Mouse (Mus musculus) intestine, postnatal 0 days (tissue): ENCODE results near the gene Akap5. TPM values are rescaled to one million over a fixed set of nuclear protein-coding genes. Genes with fewer than 3 reads are reported as not detected.

Source experiments
- ATAC-seq: fragments of 200-750 bp; cut with Nextera tagmentation; 2 replicates; pipeline ENCODE4 v1.8.0; 2017; ENCODE audit warnings: mild to moderate bottlenecking, moderate TSS enrichment, moderate library complexity
- H3K27ac ChIP-seq: fragments of 300-500 bp; sonication (generic); 2 replicates; pipeline ENCODE4 v1.5.1; 2014; ENCODE audit warnings: mild to moderate bottlenecking, low read depth, low read length, moderate library complexity
- H3K27me3 ChIP-seq: fragments of 300-500 bp; sonication (generic); replicated peaks from 2 replicates; pipeline ENCODE4 v1.6.1; 2014; ENCODE audit warnings: low read length, mixed read lengths; ENCODE audit not compliant: control insufficient read depth, insufficient read depth
- H3K36me3 ChIP-seq: fragments of 300-500 bp; sonication (generic); 2 replicates; pipeline ENCODE4 v1.6.1; 2014; ENCODE audit warnings: mild to moderate bottlenecking, moderate library complexity; ENCODE audit not compliant: control insufficient read depth, insufficient read depth
- H3K4me1 ChIP-seq: fragments of 300-500 bp; sonication (generic); replicated peaks from 2 replicates; pipeline ENCODE4 v1.6.1; 2014; ENCODE audit warnings: antibody characterized with exemption, low read length, mixed read lengths; ENCODE audit not compliant: control insufficient read depth, insufficient read depth
- H3K4me2 ChIP-seq: fragments of 300-500 bp; sonication (generic); replicated peaks from 2 replicates; pipeline ENCODE4 v1.6.1; 2014; ENCODE audit warnings: low read depth, mild to moderate bottlenecking, moderate library complexity
- H3K4me3 ChIP-seq: fragments of 300-500 bp; sonication (generic); 2 replicates; pipeline ENCODE4 v1.5.1; 2014; ENCODE audit warnings: low read depth, low read length
- H3K9ac ChIP-seq: fragments of 300-500 bp; sonication (generic); 2 replicates; pipeline ENCODE4 v1.6.1; 2014; ENCODE audit warnings: mild to moderate bottlenecking, low read depth, low read length
- H3K9me3 ChIP-seq: fragments of 300-500 bp; sonication (generic); 2 replicates; pipeline ENCODE4 v1.6.1; 2016; ENCODE audit warnings: mixed run types; ENCODE audit not compliant: control insufficient read depth
- CTCF ChIP-seq: sonication (generic); IDR thresholded peaks from 2 replicates; pipeline ENCODE4 v1.5.1; 2016; ENCODE audit warnings: low read depth, mild to moderate bottlenecking, control low read depth, antibody characterized with exemption, moderate library complexity
- WGBS: fragments of 180-500 bp; shearing (Covaris S2); extraction: QIAGEN DNeasy Blood & Tissue Kit; methylation state at CpG from one replicate; pipeline ENCODE4 v1.1.7; 2014; 5-methylcytosine and 5-hydroxymethylcytosine counted together
- polyA plus RNA-seq: library from polyadenylated mRNA; unstranded; fragments of >200 nt; fragmentation: Nextera tagmentation; extraction: Ambion mirVana; gene quantifications from 2 replicates; pipeline ENCODE4 v1.2.1, GENCODE M21; 2015

The Akap5 gene
- polyA plus RNA-seq, 1 experiment from 2014 or later: 0.85 TPM

DNA sequence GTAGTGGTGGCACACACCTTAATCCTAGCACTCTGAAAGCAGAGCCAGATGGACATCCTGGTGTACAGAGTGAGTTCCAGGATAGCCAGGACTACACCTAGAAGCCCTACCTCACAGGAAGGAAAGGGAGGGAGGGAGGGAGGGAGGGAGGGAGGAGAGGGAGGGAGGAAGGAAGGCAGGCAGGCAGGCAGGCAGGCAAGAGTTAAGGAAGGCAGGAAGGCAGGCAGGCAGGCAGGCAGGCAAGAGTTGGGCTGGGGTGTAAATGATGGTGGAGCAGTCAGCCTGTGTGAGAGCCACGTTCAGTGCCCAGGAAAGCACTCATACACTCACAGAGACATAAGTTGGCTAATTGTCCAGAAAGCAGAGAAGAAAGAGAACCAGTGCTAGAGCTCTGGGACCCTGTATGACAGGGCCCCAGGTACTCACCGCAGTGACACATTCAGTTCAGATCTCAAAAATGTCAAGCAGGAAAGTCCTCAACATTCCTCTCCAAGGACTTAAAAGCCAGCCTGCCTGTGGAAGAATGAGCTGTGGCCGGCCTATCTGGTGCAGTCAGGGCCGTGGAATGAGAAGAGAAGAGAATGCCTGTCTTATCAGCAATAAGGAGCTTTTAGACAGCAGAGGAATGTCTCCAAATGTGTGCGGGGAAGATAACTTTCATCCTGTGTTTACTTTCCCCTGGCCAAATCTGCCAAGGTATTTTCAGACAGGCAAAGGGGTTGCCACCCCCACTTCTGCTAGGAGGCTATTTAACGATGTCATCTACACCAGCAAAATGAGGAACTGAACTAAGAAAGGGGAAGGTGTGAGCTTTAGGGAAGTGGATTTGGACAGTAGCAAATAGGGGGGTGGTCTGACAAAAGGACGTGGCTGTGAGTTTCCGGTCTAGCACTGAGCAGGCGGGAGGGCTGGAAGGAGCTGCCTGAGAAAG is 6.1 kb upstream of the Akap5 start:
- Histone ChIP-seq H3K27me3 (no peaks in the 10 kb centered on the region), H3K4me3 (no peak overlapping the region), H3K9me3 (no peaks in the 10 kb centered on the region), H3K4me2 (no peak overlapping the region), H3K9ac (no peak overlapping the region), H3K36me3 (peaks cover 22% of the 10 kb centered on the region), H3K27ac (no peak overlapping the region), H3K4me1 (no peaks in the 10 kb centered on the region)
- no peak for TF ChIP-seq CTCF
- 33% methylated on average over 9 of the region's 9 CpGs for WGBS
- no peak for ATAC-seq

DNA sequence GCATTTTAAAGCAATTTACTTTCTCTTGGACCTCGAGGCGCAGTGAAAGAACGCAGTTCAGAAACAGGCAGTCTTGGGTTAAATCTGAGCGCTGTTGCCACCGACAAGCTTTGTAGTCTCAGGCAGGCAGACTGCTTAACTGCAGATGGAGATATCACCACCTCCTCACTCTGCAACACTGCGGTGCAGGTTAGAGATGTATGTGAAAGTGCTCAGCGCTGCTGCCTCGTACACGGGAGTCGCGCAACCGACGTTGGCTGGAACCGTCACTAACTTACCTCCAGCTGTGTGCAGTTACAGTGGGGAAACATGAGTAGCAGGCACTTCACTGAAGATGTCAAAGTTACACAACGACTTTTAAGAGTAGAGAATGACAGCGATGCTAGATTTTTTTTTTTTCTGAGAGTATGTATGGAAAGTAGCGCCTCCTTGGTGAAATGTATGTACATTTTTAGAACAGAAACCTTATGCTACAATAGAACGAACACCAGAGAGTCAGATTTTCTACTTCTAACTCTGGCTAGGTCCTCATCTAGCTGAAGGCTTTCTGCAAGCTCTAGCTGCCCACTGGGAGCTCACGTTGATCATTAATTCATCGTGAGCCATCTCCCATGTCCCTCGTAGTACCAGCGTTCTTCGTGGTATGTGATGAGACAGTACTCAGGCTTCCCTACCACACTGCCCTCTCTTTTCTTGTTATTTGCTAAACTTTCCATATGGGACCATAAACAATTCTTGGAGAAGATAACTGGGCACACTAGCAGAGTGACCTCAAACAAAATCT is 1.9 kb downstream of the Akap5 start:
- ATAC-seq: no peak
- no peak overlapping the region for H3K4me2 ChIP-seq
- H3K27ac ChIP-seq: no peak overlapping the region
- no peaks in the 10 kb centered on the region for H3K27me3 ChIP-seq
- H3K36me3 ChIP-seq: no peaks in the 10 kb centered on the region
- no peak overlapping the region for H3K4me3 ChIP-seq
- no peaks in the 10 kb centered on the region for H3K4me1 ChIP-seq
- H3K9me3 ChIP-seq: no peaks in the 10 kb centered on the region
- H3K9ac ChIP-seq: no peak overlapping the region
- no peak for TF ChIP-seq CTCF
- 91% methylated on average over 23 of the region's 23 CpGs for WGBS

DNA sequence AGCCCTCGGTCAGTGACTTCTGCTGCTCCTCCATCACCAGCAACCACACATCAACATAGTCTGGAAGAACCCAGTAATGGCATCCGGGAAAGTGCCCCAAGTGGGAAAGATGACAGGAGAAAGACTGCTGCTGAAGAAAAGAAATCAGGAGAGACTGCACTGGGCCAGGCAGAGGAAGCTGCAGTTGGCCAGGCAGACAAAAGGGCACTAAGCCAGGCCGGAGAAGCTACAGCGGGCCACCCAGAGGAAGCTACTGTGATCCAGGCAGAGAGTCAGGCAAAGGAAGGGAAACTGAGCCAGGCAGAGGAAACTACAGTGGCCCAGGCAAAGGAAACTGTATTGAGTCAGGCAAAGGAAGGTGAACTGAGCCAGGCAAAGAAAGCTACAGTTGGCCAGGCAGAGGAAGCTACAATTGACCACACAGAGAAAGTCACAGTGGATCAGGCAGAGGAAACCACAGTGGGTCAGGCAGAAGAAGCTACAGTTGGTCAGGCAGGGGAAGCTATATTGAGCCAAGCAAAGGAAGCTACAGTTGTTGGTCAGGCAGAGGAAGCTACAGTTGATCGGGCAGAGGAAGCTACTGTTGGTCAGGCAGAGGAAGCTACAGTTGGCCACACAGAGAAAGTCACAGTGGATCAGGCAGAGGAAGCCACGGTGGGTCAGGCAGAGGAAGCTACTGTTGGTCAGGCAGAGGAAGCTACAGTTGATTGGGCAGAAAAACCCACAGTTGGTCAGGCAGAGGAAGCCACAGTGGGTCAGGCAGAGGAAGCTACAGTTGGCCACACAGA is 4.1 kb downstream of the Akap5 start:
- no peak overlapping the region for H3K27ac ChIP-seq
- H3K36me3 ChIP-seq: no peaks in the 10 kb centered on the region
- ATAC-seq: no peak
- H3K4me2 ChIP-seq: no peak overlapping the region
- H3K27me3 ChIP-seq: no peaks in the 10 kb centered on the region
- H3K9ac ChIP-seq: no peak overlapping the region
- no peaks in the 10 kb centered on the region for H3K4me1 ChIP-seq
- WGBS: 81% methylated on average over 6 of the region's 6 CpGs
- H3K9me3 ChIP-seq: no peaks in the 10 kb centered on the region
- no peak for TF ChIP-seq CTCF
- no peak overlapping the region for H3K4me3 ChIP-seq

DNA sequence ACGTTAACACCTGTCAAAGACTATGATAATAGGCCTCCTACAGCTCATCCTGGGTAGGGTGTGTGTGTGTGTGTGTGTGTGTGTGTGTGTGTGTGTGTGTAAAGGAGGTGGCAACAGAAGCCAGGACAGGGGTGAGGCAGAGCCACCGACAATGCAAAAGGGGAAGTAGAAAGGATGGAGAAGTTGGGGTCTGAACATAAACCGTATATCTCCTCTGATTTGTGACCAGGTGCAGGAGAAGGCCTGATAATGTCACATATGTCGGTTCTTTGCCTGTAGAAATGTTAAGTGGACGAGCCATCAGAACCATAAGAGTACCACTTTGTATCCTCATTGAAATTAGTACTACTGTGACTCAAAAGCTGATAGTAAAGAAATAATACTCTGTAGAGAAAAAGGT is 9.0 kb downstream of the Akap5 start:
- no peak overlapping the region for H3K4me2 ChIP-seq
- no peak overlapping the region for H3K4me3 ChIP-seq
- H3K9ac ChIP-seq: no peak overlapping the region
- H3K27me3 ChIP-seq: no peaks in the 10 kb centered on the region
- H3K36me3 ChIP-seq: no peaks in the 10 kb centered on the region
- ATAC-seq: no peak
- H3K9me3 ChIP-seq: no peaks in the 10 kb centered on the region
- no peak for TF ChIP-seq CTCF
- H3K4me1 ChIP-seq: no peaks in the 10 kb centered on the region
- no peak overlapping the region for H3K27ac ChIP-seq
- WGBS: 90% methylated on average over 5 of the region's 5 CpGs

DNA sequence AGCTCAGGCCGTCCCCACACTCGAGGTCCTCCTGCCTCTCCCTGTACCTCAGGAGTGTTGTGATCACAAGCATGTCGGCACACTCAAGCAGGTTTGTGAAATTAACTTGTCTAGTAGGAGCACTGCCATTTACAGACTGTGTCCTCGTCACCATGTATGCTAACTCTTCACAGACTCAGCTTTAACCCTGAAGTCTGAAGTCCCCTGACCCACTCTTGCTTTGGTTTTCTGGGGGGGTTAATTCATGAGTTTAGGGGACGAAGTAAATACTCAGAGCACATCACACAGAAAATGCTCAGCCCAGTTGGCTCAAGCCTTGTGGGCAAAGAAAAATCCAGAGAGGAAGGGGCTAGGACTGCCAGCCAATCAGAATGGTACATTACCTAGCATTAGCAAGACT is 10.9 kb downstream of the Akap5 start:
- no peak for ATAC-seq
- no peak overlapping the region for H3K9ac ChIP-seq
- TF ChIP-seq CTCF: no peak
- no peak overlapping the region for H3K4me3 ChIP-seq
- H3K4me1 ChIP-seq: no peaks in the 10 kb centered on the region
- no peaks in the 10 kb centered on the region for H3K9me3 ChIP-seq
- no peaks in the 10 kb centered on the region for H3K27me3 ChIP-seq
- WGBS: 86% methylated on average over 5 of the region's 5 CpGs
- H3K36me3 ChIP-seq: no peaks in the 10 kb centered on the region
- no peak overlapping the region for H3K27ac ChIP-seq
- H3K4me2 ChIP-seq: no peak overlapping the region
